Mouse (Mus musculus) embryonic fibroblast, embryonic 13.5 days (primary cell): ENCODE results near the gene Lfng. TPM values are rescaled to one million over a fixed set of nuclear protein-coding genes. Genes with fewer than 3 reads are reported as not detected.

Experiments
- H3K27ac ChIP-seq: 2 replicates; pipeline ENCODE4 v1.5.1; 2012; ENCODE audit warnings: low read length, control low read depth, inconsistent platforms; ENCODE audit not compliant: insufficient read depth
- H3K4me1 ChIP-seq: 2 replicates; pipeline ENCODE4 v1.6.1; 2011; ENCODE audit warnings: low read length; ENCODE audit not compliant: control insufficient read depth, insufficient read depth
- H3K4me3 ChIP-seq: 2 replicates; pipeline ENCODE4 v1.5.1; 2011; ENCODE audit warnings: mild to moderate bottlenecking, control low read depth, low read length; ENCODE audit not compliant: insufficient read depth
- CTCF ChIP-seq: IDR thresholded peaks from 2 replicates; pipeline ENCODE4 v1.5.1; 2011; ENCODE audit warnings: mild to moderate bottlenecking, control low read depth, low read length, moderate library complexity, borderline replicate concordance; ENCODE audit not compliant: insufficient read depth
- POLR2A ChIP-seq: IDR thresholded peaks from 2 replicates; pipeline ENCODE4 v1.6.1; 2011; ENCODE audit warnings: low read depth, mild to moderate bottlenecking, control low read depth, low read length, moderate library complexity
- polyA plus RNA-seq: library from polyadenylated mRNA; stranded (reverse); fragments of >200 nt; gene quantifications from 2 replicates; pipeline ENCODE4 v1.2.4, GENCODE M21; 2011; ENCODE audit warnings: low read depth; ENCODE audit not compliant: missing spikeins, insufficient read length

Lfng gene
- polyA plus RNA-seq, 1 experiment, result 8.2 TPM

DNA sequence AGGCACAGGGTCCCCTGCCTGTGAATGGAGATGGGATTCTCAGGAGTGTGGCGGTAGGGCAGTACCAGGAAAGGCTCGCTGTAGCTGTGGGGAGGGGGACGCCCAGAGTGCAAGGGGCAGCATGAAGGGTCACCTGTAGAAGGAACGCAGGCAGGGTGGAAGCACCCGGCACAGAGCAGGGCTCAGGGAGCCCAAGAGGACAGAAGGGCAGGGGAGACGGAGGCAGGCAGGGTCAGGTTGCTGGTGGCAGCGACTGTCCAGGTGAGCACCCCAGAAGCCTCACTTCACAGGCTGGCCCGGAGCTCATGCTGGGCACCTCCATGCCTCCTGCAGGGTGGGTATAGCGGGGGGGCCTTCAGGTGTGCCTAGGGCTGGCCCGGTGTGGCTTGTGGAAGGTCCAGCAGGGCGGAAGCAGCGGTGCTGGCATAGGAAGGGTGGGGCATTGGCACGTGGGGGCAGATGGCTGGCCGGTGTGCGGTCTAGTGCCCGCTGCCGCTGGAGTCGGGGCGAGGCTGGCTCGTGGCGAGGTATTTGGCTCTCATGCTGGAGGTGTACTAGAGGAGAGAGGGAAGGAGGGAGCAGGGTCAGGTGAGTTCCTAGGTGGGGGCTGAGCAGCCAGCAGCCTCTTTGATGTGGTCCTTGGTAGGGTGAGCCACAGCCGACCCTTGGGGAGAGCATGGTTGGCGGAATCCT lies 16.0 kb downstream of the Lfng start:
- TF ChIP-seq CTCF (no peak), POLR2A (no peak)
- Histone ChIP-seq H3K4me1 (peaks cover 2% of the 10 kb centered on the region; the same call in 1 of the 2 replicates), H3K27ac (no peak overlapping the region), H3K4me3 (no peak overlapping the region)

DNA sequence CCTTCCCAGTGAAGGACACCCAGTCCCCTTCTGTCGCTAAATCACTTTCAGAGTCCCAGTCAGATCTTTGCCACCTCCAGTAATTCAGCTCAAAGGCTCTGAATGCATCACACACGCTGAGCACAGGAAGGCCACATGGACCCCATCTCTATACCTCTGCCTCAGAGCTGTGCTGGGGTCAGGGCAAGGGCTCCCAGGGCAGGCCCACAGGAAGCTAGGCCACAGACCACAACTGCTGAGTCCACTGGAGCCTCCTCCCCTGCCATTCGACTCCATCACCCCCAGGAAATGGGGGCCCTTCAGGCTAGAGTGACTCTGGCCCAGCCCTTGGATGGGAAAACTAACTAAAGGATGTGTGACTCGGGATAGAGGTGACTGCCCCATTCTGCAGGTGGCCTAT lies 16.7 kb downstream of the Lfng start:
- Histone ChIP-seq H3K4me3 (no peak overlapping the region), H3K4me1 (peaks cover 2% of the 10 kb centered on the region; the same call in 1 of the 2 replicates), H3K27ac (no peak overlapping the region)
- TF ChIP-seq CTCF (no peak), POLR2A (no peak)

DNA sequence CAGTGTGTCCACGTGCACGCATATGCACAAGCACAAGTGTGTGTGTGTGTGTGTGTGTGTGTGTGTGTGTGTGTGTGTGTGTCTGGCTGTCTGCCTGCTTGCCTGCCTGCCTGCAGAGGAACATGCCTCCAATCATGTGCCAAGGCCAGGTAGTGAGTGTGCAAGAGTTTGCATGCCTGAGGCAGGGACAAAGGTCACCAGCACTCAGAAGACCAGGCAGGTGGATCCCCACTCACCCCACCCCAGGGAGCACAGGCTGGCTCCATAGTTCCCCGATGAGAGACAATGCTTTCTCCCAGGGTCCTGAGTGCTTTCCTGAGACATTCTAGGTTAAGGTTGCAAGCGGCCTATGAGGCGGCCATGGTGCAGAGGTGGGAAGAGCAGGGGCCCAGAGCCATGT lies 17.1 kb downstream of the Lfng start:
- H3K27ac ChIP-seq, result no peak overlapping the region
- H3K4me1 ChIP-seq, result peaks cover 2% of the 10 kb centered on the region; the same call in 1 of the 2 replicates
- no peak overlapping the region for H3K4me3 ChIP-seq
- no peak for TF ChIP-seq CTCF
- no peak for TF ChIP-seq POLR2A

DNA sequence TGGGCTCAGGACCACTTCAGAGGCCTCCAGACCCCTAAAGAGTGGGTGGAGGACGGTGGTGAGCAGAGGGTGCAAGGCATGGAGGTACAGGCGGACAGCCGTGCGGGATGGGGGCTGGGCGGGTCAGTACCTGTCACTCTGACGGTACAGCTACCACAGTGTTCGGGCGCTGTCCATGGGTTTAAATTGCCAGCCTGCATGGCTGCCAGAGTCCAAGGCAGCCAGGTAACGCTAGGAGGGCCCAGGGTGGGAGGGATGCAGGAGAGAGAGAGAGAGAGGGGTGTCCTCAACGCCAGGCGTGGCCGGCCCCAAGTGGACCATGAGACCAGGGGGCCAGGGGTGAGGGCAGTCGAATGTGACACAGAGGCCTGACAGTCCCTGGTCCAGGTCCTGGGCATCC lies 17.8 kb downstream of the Lfng start:
- Histone ChIP-seq H3K4me3 (no peak overlapping the region), H3K27ac (no peak overlapping the region), H3K4me1 (peaks cover 2% of the 10 kb centered on the region; the same call in 1 of the 2 replicates)
- TF ChIP-seq CTCF (no peak), POLR2A (no peak)

DNA sequence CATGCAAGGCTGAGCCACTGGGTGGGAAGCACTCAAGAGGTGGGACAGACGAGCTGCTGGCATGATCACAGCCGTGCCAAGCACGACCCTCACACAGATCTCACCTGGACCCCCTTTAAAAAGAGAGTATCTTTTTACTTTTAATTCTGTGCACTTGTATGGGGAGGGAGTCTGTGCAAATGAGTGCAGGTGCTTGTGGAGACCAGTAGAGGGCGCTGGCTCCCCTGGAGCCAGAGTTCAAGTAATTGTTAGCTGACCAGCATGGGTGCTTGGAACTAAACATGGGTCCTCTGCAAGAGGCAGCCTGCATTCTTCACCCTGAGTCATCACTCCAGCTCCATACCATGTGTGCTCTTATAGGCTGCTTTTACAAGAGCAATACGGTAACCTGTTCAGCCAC lies 20.5 kb downstream of the Lfng start:
- TF ChIP-seq POLR2A (no peak), CTCF (no peak)
- Histone ChIP-seq H3K27ac (no peak overlapping the region), H3K4me1 (no peaks in the 10 kb centered on the region), H3K4me3 (no peak overlapping the region)

DNA sequence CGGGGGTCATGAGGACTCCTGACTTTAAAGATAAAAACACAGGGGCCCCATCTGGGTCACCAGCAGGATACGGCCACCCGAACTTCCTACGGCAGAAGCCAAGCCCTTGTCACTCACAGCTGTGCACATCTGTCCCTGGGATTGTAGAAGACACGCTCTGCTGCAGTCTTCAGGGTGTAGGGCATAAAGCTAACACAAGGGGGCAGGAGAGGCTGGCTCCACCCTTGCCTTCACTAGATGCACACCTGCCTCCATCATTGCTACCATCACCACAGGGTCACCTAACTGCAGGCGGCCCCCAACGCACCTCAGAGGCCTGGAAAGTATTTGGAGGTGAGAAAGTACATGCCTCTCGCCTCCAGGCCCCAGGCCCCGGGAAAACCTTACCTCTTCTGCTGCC lies 21.9 kb downstream of the Lfng start:
- TF ChIP-seq CTCF (peak; percentile 58; the same call in 1 of the 2 replicates), POLR2A (no peak)
- Histone ChIP-seq H3K27ac (no peak overlapping the region), H3K4me3 (no peak overlapping the region), H3K4me1 (no peaks in the 10 kb centered on the region)

DNA sequence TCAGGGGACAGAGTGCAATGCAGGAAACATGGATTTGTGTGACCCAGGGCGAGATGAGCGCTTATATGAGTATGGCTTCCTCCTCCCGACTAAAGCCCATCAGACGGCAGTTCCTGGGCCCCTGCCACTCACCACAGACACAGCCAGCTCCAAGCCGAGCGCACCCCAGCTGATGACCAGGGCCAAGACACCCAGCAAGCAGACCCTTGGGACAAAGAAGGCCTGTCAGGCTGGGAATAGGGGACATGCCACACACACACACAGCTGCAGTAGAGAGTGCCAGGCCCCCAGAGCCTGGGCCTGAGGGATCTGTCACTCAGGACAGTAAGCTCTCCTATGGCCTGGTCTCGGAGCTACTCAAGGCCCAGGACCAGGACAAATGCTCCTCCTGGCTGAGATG lies 26.3 kb downstream of the Lfng start:
- no peaks in the 10 kb centered on the region for H3K4me1 ChIP-seq
- TF ChIP-seq CTCF, result no peak
- TF ChIP-seq POLR2A, result no peak
- no peak overlapping the region for H3K27ac ChIP-seq
- H3K4me3 ChIP-seq, result no peak overlapping the region

DNA sequence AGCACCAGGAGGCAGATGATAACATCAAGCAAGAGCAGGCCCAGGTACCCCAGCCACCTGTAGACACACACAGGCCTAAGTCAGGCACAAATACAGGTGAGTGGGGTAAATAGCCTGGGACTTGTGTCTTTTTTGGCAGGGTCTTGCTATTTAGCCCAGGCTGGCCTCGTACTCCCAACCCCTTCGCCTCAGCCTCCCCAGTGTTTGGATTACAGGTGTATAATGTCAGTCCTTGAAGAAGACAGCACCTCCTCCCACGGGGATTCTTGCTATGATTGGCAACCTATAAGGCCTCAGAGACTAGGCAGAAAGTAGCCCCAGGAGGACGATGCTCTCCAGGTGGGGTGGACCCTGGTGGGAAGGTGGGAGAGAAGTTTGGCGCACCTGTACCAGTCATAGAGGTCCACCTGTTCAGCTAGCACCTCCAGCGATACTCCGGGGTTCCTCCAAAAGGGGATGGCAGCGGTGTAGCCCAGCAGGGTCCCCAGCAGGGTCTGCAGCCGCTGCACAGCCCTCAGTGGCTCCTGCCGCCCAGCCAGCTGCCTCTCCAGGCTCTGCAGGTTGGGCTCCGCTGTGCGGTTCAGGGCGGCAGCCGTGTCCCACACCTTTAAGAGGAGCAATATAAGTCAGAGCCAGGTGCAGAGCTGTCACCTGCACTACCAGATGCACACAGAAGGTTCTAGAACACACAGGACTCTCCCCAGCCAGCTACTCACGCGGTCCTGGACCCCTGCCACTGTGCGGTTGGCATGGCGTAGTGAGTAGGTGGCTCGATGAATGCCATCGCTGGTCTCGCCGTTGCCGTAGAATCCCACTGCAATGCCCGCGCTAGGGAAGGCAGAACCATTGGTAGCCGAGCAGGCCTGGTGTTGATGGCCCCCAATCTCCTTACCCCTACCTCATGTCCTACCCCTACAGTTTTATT lies 27.9 kb downstream of the Lfng start:
- H3K4me3 ChIP-seq, result no peak overlapping the region
- no peaks in the 10 kb centered on the region; the same call in 1 of the 2 replicates for H3K4me1 ChIP-seq
- TF ChIP-seq CTCF, result no peak
- TF ChIP-seq POLR2A, result no peak
- H3K27ac ChIP-seq, result no peak overlapping the region

DNA sequence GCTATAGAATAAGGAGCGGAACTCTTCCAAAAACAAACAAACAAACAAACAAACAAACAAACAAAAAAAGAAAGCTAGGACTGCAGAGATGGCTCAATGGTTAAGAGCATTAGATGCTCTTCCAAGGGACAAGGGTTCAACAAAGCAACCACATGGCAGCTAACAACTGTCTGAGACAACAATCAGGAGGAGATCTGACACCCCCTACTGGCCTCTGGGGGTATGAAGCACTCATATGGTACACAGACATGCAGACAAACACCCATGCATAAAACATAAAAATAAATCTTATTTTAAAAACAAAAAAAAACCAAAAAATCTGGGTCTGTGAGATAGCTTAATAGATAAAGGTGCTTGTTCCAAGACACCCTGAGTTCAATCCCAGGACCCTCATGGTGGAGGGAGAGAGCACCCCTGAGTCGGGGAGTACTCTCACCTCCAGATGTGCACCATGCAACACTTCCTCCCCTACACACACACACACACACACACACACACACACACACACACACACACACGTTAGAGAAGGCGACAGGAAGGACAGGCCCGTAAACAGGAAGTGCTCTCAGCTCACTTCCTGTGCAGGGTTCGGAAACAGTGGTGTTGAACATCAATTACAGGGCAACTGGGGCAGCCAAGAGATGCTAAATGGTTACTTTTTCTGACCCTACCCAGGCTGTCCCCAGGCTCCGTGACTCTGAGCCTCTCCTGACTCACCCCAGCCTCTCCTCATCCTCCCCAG lies 29.4 kb downstream of the Lfng start:
- Histone ChIP-seq H3K4me3 (no peak overlapping the region), H3K4me1 (peaks cover 9% of the 10 kb centered on the region), H3K27ac (no peak overlapping the region)
- no peak for TF ChIP-seq POLR2A
- TF ChIP-seq CTCF, result no peak

DNA sequence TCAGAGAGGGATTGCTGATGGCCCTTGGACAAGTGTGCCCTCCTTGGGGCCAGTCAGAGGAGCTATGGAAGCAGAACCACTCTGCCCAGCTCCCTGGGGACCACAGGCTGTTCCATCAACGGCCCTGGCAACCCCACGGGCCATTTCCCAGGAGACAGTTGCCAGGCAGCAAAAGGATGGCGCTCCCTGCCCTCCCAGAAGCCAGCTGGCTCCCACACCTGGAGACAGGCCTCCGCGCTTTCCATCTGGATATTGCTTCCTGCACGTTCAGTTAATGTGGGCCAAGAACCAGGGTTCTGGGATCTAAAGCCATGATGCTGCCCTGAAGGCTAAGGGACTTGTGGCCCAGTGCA lies 29.9 kb downstream of the Lfng start:
- no peak for TF ChIP-seq POLR2A
- Histone ChIP-seq H3K4me1 (peaks cover 13% of the 10 kb centered on the region), H3K4me3 (no peak overlapping the region), H3K27ac (no peak overlapping the region)
